Mouse (Mus musculus) lung, embryonic 16.5 days (tissue): ENCODE measurements around the gene Tnpo2. TPM values are rescaled to one million over a fixed set of nuclear protein-coding genes. Genes with fewer than 3 reads are reported as not detected.

ENCODE experiments used
- ATAC-seq: fragments of 200-750 bp; cut with Nextera tagmentation; 2 replicates; pipeline ENCODE4 v1.8.0; 2017; ENCODE audit warnings: low read depth, mild to moderate bottlenecking, moderate library complexity
- H3K27ac ChIP-seq: fragments of 300-500 bp; sonication (generic); 2 replicates; pipeline ENCODE4 v1.5.1; 2014; ENCODE audit warnings: mild to moderate bottlenecking, control low read depth, low read length
- H3K27me3 ChIP-seq: fragments of 300-500 bp; sonication (generic); 2 replicates; pipeline ENCODE4 v1.6.1; 2014; ENCODE audit warnings: low read depth, low read length, mixed read lengths; ENCODE audit not compliant: control insufficient read depth, insufficient read depth
- H3K36me3 ChIP-seq: fragments of 300-500 bp; sonication (generic); 2 replicates; pipeline ENCODE4 v1.6.1; 2014; ENCODE audit warnings: low read length; ENCODE audit not compliant: control insufficient read depth, insufficient read depth
- H3K4me1 ChIP-seq: fragments of 300-500 bp; sonication (generic); replicated peaks from 2 replicates; pipeline ENCODE4 v1.6.1; 2014; ENCODE audit warnings: low read length, mixed read lengths; ENCODE audit not compliant: control insufficient read depth, insufficient read depth
- H3K4me2 ChIP-seq: fragments of 300-500 bp; sonication (generic); 2 replicates; pipeline ENCODE4 v1.6.1; 2014; ENCODE audit warnings: low read depth, low read length, control low read depth
- H3K4me3 ChIP-seq: fragments of 300-500 bp; sonication (generic); 2 replicates; pipeline ENCODE4 v1.5.1; 2014; ENCODE audit warnings: mild to moderate bottlenecking, low read length, control low read depth
- H3K9ac ChIP-seq: fragments of 300-500 bp; sonication (generic); 2 replicates; pipeline ENCODE4 v1.6.1; 2014; ENCODE audit warnings: low read length, control low read depth
- H3K9me3 ChIP-seq: fragments of 300-500 bp; sonication (generic); 2 replicates; pipeline ENCODE4 v1.6.1; 2016; ENCODE audit warnings: low read length; ENCODE audit not compliant: control insufficient read depth
- WGBS: fragments of 180-500 bp; shearing (Covaris S2); extraction: QIAGEN DNeasy Blood & Tissue Kit; methylation state at CpG from one replicate; pipeline ENCODE4 v1.1.7; 2014; 5-methylcytosine and 5-hydroxymethylcytosine counted together
- polyA plus RNA-seq: library from polyadenylated mRNA; unstranded; fragments of >200 nt; fragmentation: Nextera tagmentation; extraction: Ambion mirVana; gene quantifications from 2 replicates; pipeline ENCODE4 v1.2.1, GENCODE M21; 2015

The Tnpo2 gene
- polyA plus RNA-seq, result 27.7 and 29.5 TPM in 2 replicates

DNA sequence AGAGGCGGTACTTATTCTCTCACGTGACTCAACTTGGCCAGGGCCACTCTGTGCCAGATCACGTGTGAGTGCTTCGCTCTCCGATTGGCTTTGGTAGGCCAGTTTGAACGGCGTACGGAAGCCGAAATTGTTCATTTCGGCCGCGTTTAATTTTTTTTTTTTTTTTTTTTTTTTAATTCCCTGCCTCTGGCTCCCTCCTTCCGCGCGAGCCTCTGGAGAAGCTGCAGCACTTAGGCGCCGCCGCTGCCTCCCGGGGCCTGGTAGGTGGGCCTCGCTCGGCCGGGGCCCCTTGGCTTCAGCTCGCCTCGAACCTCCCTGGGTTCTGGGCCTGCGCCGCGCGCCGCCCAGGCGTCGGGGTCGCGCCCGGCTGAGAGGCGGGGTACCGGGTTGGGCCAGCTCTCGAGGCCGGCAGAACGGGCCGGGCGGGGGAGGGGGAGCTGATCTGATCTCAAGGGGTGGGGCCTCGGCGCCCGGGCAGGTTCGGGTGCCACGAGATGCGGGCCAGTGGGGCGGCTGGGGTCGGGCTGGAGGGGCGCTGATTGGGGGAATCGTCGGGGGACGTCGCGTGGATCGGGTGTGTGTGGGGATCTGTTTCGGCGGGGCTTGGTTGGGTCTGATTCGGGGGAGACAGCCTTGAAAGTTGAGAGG lies at the start of gene Tnpo2:
TSS of gene Tnpo2 (plus strand) at position 198 of the 648 bp plus-strand sequence.
- H3K36me3 ChIP-seq, result peaks cover 26% of the 10 kb centered on the region
- peak within 1 kb of the TSS; percentile 100 for H3K27ac ChIP-seq
- peak within 1 kb of the TSS; percentile 91 for H3K4me2 ChIP-seq
- peak; percentile 94 for ATAC-seq
- H3K4me3 ChIP-seq, result peak within 1 kb of the TSS; percentile 83
- H3K9ac ChIP-seq, result peak within 1 kb of the TSS; percentile 94
- WGBS, result under 1% methylated on average over 56 of the region's 59 CpGs
- H3K4me1 ChIP-seq, result peaks cover 15% of the 10 kb centered on the region
- H3K27me3 ChIP-seq, result no peaks in the 10 kb centered on the region
- no peaks in the 10 kb centered on the region for H3K9me3 ChIP-seq

DNA sequence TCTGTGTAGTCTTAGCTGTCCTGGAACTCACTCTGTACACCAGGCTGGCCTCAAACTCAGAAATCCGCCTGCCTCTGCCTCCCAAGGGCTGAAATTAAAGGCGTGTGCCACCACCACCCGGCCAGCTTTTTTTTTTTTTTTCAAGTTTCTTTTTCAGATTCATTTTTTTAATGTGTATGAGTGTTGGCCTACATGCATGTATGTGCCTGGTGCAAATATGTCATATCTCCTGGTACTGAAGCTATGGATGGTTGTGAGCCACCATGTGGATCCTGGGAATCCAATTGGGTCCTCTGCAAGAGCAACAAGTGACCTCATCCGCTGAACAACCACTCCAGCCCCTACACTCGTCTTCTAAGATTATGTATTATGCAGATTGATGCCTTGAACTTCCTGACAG lies 49.3 kb upstream of the Tnpo2 start:
- no peak overlapping the region for H3K4me3 ChIP-seq
- no peaks in the 10 kb centered on the region for H3K27me3 ChIP-seq
- no peak overlapping the region for H3K27ac ChIP-seq
- peaks cover 43% of the 10 kb centered on the region for H3K4me1 ChIP-seq
- H3K36me3 ChIP-seq, result no peaks in the 10 kb centered on the region
- WGBS, result 70% methylated on average over 5 of the region's 5 CpGs
- no peaks in the 10 kb centered on the region for H3K9me3 ChIP-seq
- ATAC-seq, result no peak
- H3K4me2 ChIP-seq, result no peak overlapping the region
- H3K9ac ChIP-seq, result no peak overlapping the region

DNA sequence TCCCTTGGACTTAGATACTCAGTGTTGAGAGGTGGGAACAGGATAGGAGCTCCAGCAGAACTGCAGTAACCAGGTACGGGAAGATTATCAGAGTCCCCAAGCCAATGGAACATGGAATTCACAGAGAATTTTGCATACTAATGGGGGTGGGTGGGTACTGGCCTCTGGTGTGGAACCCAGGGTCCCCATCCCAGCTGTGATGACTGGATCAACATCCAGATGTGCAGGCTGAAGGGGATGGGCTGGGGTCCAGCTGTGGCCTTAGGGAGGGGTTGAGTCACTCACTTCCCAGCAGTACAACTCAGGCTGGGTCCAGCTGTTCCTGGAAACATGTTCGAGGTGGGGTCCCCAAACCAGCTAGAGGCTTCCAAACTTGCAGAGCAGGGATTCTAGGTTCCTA lies 48.8 kb upstream of the Tnpo2 start:
- no peaks in the 10 kb centered on the region for H3K9me3 ChIP-seq
- no peak overlapping the region for H3K4me2 ChIP-seq
- no peaks in the 10 kb centered on the region for H3K36me3 ChIP-seq
- ATAC-seq, result no peak
- no peak overlapping the region for H3K9ac ChIP-seq
- no peak overlapping the region for H3K27ac ChIP-seq
- H3K4me3 ChIP-seq, result no peak overlapping the region
- 60% methylated on average over 2 of the region's 2 CpGs for WGBS
- no peaks in the 10 kb centered on the region for H3K27me3 ChIP-seq
- H3K4me1 ChIP-seq, result peaks cover 40% of the 10 kb centered on the region

DNA sequence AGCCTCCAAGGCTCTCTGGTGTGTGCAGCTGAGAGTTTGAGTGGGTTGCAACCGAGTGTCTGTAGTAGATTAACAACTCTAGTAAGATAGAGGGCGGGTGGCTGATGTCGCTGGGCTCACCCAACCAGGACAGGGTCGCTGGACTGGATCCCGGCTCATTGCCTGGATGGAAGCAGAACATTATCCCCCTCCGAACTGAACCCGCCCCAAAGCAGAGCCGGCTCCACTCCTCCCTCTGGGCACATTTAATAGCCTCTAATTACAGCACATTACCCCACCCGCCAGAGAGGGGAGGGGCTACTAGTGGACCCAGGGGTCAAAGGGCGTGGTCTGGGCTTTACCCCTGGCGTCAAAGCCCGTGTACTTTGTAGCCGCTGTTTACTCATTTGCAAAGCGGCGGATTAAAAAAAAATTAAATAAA lies 47.4 kb upstream of the Tnpo2 start:
- no peak for ATAC-seq
- 14% methylated on average over 15 of the region's 15 CpGs for WGBS
- Histone ChIP-seq H3K27ac (peak overlapping the region; percentile 66), H3K4me3 (peak overlapping the region; percentile 17; the same call in 1 of the 2 replicates), H3K36me3 (no peaks in the 10 kb centered on the region), H3K4me2 (peak overlapping the region; percentile 88), H3K9me3 (no peaks in the 10 kb centered on the region), H3K4me1 (peaks cover 32% of the 10 kb centered on the region), H3K27me3 (no peaks in the 10 kb centered on the region), H3K9ac (peak overlapping the region; percentile 29)

DNA sequence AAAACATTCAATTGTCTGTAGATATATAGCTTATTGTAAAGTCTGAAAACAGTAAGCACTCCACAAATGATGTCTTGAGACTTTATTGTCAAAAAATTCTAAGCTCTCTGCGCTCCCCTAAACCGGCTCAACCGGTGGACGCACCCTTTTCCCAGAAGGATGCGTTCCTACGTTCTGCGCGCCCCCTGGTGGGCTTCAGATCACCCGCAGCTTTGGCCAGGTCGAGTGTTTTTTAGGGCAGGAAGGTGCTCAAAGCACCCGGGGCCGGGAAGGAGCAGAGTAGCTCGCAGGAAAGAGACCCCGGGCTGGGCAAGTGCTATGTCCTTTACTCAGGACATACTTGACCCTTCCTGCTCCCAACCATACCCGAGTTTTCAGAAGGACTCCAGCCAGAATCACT lies 46.9 kb upstream of the Tnpo2 start:
- peak overlapping the region; percentile 75 for H3K9ac ChIP-seq
- ATAC-seq, result peak; percentile 64
- H3K9me3 ChIP-seq, result no peaks in the 10 kb centered on the region
- under 1% methylated on average over 15 of the region's 15 CpGs for WGBS
- H3K4me1 ChIP-seq, result peaks cover 28% of the 10 kb centered on the region
- no peaks in the 10 kb centered on the region for H3K36me3 ChIP-seq
- peak overlapping the region; percentile 94 for H3K27ac ChIP-seq
- no peaks in the 10 kb centered on the region for H3K27me3 ChIP-seq
- peak overlapping the region; percentile 73 for H3K4me3 ChIP-seq
- peak overlapping the region; percentile 88 for H3K4me2 ChIP-seq

DNA sequence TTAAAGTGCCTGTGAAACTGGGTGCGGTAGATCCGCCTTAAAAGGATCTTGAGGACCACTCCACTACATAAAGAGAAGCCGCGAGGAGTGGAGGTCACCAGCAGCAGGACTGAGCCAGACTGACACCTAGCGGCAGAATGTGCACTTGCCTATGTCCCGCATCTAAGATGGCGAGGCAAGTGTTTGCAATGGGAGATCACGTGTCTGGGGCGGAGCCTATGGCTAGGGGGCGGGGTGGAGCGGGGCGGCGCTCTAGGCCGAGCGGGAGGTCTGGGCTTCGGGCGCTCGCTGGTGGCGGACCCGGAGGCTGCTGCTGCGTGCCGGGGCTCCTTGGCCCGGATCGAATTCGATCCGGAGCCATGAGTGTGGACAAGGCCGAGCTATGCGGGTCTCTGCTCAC lies 46.4 kb upstream of the Tnpo2 start, which contains the start of gene Hook2:
TSS of gene Hook2 (plus strand) at position 255 of the 400 bp plus-strand sequence.
- Histone ChIP-seq H3K4me1 (peaks cover 22% of the 10 kb centered on the region), H3K9me3 (no peaks in the 10 kb centered on the region), H3K27me3 (no peaks in the 10 kb centered on the region; the same call in 1 of the 2 replicates), H3K4me3 (peak within 1 kb of the TSS; percentile 73), H3K4me2 (peak within 1 kb of the TSS; percentile 88), H3K36me3 (no peaks in the 10 kb centered on the region), H3K27ac (peak within 1 kb of the TSS; percentile 94), H3K9ac (peak within 1 kb of the TSS; percentile 82)
- under 1% methylated on average over 27 of the region's 28 CpGs for WGBS
- ATAC-seq, result peak; percentile 91

DNA sequence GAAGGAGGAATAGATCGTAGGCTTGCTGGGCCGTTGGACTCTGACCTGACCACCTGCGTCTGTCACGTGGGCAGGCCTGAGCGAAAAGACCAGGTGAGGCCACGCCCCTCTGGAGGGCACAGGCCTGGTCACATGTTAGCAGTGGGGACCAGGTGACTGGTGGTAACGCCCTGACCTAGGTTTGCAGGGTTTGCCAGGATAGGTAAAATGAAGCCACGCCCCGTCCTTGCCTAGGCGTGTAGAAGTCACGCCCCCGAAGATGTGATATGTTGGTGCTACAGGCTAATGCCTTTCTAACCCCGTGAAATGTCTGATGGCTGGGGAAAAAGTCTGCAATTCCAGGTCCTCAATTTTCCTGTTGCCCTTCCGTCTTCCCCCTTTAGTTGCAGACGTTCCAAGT lies 45.9 kb upstream of the Tnpo2 start:
- Histone ChIP-seq H3K9me3 (no peaks in the 10 kb centered on the region), H3K27me3 (no peaks in the 10 kb centered on the region; the same call in 1 of the 2 replicates), H3K27ac (peak overlapping the region; percentile 93), H3K36me3 (no peaks in the 10 kb centered on the region), H3K4me2 (peak overlapping the region; percentile 88), H3K4me3 (peak overlapping the region; percentile 73), H3K4me1 (peaks cover 19% of the 10 kb centered on the region), H3K9ac (peak overlapping the region; percentile 82)
- 2% methylated on average over 15 of the region's 15 CpGs for WGBS
- ATAC-seq, result peak; percentile 70

DNA sequence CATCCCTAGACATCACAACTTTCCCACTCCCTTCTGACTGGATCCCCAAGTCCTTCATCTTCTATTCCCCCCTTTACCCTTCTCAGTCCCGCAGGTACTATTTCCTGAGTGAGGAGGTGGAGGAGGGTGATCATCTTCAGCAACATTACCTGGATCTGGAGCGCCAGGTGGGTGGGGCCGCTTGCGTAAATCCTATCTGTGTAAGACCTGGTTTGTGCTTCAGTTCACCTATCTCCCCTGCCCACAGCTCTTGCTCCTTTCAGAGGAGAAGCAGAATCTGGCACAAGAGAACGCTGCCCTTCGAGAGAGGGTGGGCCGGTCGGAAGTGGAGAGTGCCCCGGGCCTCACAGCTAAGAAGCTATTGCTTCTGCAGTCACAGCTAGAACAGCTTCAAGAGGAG lies 42.3 kb upstream of the Tnpo2 start:
- no peaks in the 10 kb centered on the region; the same call in 1 of the 2 replicates for H3K27me3 ChIP-seq
- no peak overlapping the region for H3K27ac ChIP-seq
- peaks cover 7% of the 10 kb centered on the region for H3K4me1 ChIP-seq
- H3K4me2 ChIP-seq, result no peak overlapping the region
- no peak overlapping the region for H3K4me3 ChIP-seq
- H3K9me3 ChIP-seq, result no peaks in the 10 kb centered on the region
- no peaks in the 10 kb centered on the region for H3K36me3 ChIP-seq
- no peak overlapping the region for H3K9ac ChIP-seq
- 88% methylated on average over 9 of the region's 9 CpGs for WGBS
- ATAC-seq, result no peak

DNA sequence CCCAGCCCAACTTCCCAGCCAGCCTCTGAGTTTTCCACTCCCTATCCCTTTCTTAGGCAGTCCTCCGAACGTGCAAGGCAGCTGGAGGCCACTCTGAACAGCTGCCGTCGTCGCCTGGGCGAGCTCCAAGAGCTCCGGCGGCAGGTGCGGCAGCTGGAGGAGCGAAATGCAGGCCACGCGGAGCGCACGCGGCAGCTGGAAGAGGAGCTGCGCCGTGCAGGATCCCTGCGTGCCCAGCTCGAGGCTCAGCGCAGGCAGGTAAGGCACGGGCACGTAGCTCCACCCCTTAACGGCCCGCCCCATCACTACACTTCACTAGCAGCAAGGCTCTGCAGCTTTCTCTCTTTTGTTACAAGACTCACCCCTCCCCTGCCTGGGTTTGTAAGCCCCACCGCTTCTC lies 41.0 kb upstream of the Tnpo2 start:
- H3K9ac ChIP-seq, result no peak overlapping the region
- H3K9me3 ChIP-seq, result no peaks in the 10 kb centered on the region
- 25% methylated on average over 25 of the region's 25 CpGs for WGBS
- no peaks in the 10 kb centered on the region; the same call in 1 of the 2 replicates for H3K27me3 ChIP-seq
- H3K4me1 ChIP-seq, result peaks cover 5% of the 10 kb centered on the region; the same call in 1 of the 2 replicates
- ATAC-seq, result no peak
- no peak overlapping the region for H3K4me2 ChIP-seq
- H3K27ac ChIP-seq, result no peak overlapping the region
- no peak overlapping the region for H3K4me3 ChIP-seq
- no peaks in the 10 kb centered on the region for H3K36me3 ChIP-seq
